In the genomic region with DNA sequence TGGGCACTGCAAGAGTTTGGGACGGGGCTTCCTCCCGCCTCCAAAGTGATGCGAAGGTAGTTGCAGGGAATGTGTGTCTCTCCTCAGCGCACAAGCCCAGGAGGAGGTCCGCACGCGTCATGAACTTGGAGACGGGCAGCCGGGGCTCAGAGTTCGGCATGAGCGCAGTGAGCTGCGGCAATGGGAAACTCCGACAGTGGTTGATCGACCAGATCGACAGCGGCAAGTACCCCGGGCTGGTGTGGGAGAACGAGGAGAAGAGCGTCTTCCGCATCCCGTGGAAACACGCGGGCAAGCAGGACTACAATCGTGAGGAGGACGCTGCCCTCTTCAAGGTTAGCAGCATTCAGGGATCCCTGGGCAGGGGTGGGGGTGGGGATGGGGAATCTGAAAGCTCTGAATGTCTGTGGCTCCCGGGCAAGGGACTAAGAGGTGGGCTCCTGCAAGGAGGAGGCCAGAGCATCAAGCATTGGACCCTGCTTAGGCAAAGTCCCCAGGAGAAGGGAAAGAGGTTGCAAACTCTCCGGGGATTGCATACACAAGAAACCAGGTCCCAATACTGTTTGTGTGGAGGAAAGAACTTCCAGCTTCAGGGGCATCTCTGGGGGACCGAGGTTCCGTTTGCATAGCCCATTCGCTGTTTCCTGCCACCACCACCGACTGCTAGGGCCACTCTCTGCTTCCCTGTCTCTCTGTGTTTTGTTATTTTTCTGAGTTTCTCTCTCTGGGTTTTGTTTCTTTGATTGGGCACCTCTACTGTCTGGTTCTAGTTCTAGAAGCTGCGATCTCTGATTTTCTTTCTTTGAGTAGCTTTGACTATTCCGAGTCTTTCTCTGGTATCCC, we compare ENCODE assay signal across 10 mouse cellular contexts. TPM values are rescaled to one million over a fixed set of nuclear protein-coding genes. Genes with fewer than 3 reads are reported as not detected.
DNase-seq lines count a peak whose midpoint lies in the region; ATAC-seq and TF ChIP-seq lines count a peak whose summit lies in the region.
"Had no signal": no experiment of that assay in that cellular context is flagged by ENCODE, and none has a peak within 500 bp of the region (broad histone marks: within the 10 kb centered on the region; RNA-seq: fewer than 3 reads in every experiment).

No protein-coding gene starts in this region.

- peak; percentile 28; the same call in 1 of the 2 replicates for ATAC-seq in hindbrain, postnatal 0 days

- peak; percentile 86 for DNase-seq in heart, adult 11 months
- no peak for DNase-seq in heart, postnatal 4 days
- peak; percentile 59 to 63 for DNase-seq in B cell, adult 2 months
- DNase-seq in embryo, embryonic 9.5 days (ENCODE audit: extremely low spot score) = peak; percentile 48
- DNase-seq in hindbrain, postnatal 0 days (ENCODE audit: low spot score) = peak; percentile 31
- peak; percentile 59 for DNase-seq in naive thymus-derived CD4-positive, alpha-beta T cell, adult 2 months (ENCODE audit: low read depth)
- DNase-seq in cerebellum, postnatal 25 days = no peak
- no peak for DNase-seq in left cerebral cortex, postnatal 36 days (ENCODE audit: low spot score in 2 of 2)

- no peak for TF ChIP-seq CTCF in hindbrain, postnatal 0 days (IDR thresholded peaks at IDR 0.05; ENCODE audit: low read depth)

- WGBS in hindbrain, postnatal 0 days = 3% methylated on average over 33 of the region's 33 CpGs

- intact Hi-C loops in left cerebral cortex, postnatal 36 days (cut with DNase I) = no loop called here

- no peaks in the 10 kb centered on the region for H3K9me3 ChIP-seq in hindbrain, postnatal 0 days (ENCODE audit: low read length)

- H3K27me3 ChIP-seq in hindbrain, postnatal 0 days (ENCODE audit: insufficient read depth, low read length) = peaks cover 51% of the 10 kb centered on the region

- H3K4me2 ChIP-seq in hindbrain, postnatal 0 days (ENCODE audit: low read depth, low read length) = peak overlapping the region; percentile 86

- H3K4me3 ChIP-seq in hindbrain, postnatal 0 days (ENCODE audit: low read length) = peak overlapping the region; percentile 34
- H3K4me3 ChIP-seq: myocyte had no signal

- peaks cover 18% of the 10 kb centered on the region for H3K4me1 ChIP-seq in hindbrain, postnatal 0 days (ENCODE audit: insufficient read depth, low read length)

- no peaks in the 10 kb centered on the region for H3K36me3 ChIP-seq in hindbrain, postnatal 0 days (ENCODE audit: insufficient read depth, low read length)

- no peak overlapping the region for H3K27ac ChIP-seq in hindbrain, postnatal 0 days

- no peak overlapping the region for H3K9ac ChIP-seq in hindbrain, postnatal 0 days (replicated peaks; ENCODE audit: low read length)

RNA-seq across cellular contexts. Expression of a gene that starts 1.7 kb away (rescaled TPM):
- under 1 TPM; 0.16 to 0.26 TPM for total RNA-seq in heart, postnatal 4 days (2021)
- not detected in 2 replicates for total RNA-seq in hindbrain, postnatal 0 days (2014; rRNA removed)
- 0.06 and 0.08 TPM in 2 replicates for polyA plus RNA-seq in hindbrain, postnatal 0 days (2015; fragmentation: Nextera tagmentation; extraction: Ambion mirVana)
- under 1 TPM; 0.47 to 0.63 TPM for total RNA-seq in left cerebral cortex, postnatal 36 days (2021)
- total RNA-seq: MEL had no signal

Comparison
In these comparisons a context has a peak if more than half of its experiments do, and no peak if none do; other contexts are left out.
1. DNase-seq: peak in heart, adult 11 months (single experiment), B cell, adult 2 months (2 of 2), embryo, embryonic 9.5 days (single experiment), hindbrain, postnatal 0 days (single experiment) and naive thymus-derived CD4-positive, alpha-beta T cell, adult 2 months (single experiment); none in heart, postnatal 4 days (single experiment), cerebellum, postnatal 25 days (0 of 2) and left cerebral cortex, postnatal 36 days (0 of 2).